Mouse (Mus musculus) frontal cortex, postnatal 14 days (tissue): Measurements from ENCODE around the gene Rbm15b.

Source experiments
- DNase-seq, 2 experiments: peaks; one replicate each; pipeline ENCODE4 v3.0.0; 2022; ENCODE audit warnings: low spot score in 2 of 2

The Rbm15b gene

DNA sequence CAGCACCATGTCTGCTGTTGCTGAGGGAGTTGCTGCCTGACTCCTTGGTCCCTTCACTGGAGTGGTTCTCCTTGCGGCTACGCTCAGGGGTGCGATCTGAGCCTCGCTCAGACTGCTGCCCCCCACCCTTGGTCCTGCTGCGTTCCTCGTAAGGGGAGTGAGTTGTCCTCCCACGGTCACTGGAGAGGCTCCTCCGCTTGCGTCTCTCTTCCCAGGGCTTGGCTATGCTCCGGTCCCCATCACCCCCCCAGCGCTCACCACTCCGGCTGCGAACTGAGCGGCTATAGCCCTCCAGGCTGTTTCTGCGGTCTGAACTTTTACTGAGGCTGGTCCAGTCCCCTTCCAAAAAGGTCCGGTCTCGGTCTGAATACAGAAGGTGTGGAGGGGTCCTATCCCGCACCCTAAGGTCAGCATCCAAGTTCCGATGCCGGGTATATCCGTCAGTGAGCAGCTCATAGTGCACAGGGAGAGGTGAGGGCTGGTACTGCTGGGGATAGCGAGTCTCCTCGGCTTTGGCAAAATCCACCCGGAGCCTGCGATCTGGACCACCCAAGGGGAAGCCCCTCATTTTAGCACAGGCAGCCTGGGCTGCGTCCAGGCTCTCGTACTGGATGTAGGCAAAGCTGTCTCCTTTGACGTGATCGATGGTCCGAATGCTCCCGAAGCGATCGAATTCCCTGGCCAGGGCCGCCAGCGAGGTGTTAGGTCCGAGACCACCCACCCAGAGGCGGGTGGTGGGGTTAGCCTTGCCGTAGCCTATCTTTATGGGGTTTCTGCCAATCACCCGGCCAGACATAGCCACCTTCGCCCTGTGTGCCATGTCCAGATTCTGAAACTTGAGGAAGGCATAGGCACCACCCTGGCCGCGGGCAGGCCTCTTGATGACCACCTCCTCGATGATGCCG lies 2.0 kb downstream of the Rbm15b start:
- DNase-seq = no peak

DNA sequence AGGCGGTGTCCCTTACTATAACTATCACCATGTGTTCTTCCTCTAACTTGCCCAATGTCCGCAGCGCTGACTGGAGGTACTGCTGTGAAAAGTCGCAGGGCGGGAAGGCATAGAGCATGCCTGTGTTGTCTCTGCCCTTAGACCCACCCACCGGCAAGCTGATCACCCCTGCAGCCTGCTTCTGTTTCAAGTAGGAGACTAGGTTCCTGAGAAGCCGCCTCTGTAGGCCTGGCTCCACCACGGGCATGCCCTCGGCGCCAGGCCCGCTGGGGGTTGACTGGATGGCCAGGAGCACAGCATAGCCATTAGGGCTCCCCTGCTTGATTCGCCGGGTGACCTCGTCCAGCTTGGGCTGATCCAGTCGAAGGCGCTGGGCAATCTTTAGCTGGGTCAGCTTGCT lies 2.9 kb downstream of the Rbm15b start:
- no peak for DNase-seq

DNA sequence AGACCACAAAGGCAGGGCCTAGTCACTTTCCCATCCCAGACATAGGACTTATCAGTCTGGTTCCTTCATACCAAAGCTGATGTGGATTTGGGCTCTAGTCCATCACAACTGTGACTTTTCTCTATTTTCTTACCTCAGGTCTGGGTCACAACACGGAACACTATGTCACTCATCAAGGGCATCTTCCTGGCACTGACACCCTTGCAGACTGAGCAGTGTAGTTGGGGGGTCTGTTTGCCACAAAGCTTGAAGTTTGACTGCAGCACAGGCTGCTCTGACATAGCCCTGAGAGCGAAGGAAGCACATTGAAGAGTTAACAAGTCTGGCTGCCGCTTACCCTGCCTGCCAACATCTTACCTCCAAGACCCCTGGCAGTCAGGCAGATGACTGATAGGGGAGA lies 4.1 kb downstream of the Rbm15b start:
- DNase-seq = no peak

DNA sequence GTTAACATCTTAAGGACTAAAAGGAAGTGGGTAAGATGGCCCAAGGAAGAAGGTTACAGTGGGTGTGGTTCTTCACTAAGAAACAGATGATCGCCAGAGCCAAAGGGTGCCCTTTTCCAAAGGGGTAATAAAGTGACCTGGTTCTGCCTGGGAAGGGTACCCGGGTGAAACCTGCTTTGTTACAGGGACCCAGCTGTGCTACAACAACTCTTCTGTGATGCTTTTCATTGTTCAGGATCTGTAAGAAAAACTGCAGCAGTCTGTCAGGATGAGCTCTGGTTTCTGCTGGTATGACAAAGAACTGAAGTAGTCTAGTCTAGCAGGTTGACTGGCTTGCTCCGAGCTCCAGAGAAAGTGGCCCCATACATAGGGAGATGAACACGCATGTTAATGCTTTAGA lies 5.1 kb downstream of the Rbm15b start:
- DNase-seq = no peak

DNA sequence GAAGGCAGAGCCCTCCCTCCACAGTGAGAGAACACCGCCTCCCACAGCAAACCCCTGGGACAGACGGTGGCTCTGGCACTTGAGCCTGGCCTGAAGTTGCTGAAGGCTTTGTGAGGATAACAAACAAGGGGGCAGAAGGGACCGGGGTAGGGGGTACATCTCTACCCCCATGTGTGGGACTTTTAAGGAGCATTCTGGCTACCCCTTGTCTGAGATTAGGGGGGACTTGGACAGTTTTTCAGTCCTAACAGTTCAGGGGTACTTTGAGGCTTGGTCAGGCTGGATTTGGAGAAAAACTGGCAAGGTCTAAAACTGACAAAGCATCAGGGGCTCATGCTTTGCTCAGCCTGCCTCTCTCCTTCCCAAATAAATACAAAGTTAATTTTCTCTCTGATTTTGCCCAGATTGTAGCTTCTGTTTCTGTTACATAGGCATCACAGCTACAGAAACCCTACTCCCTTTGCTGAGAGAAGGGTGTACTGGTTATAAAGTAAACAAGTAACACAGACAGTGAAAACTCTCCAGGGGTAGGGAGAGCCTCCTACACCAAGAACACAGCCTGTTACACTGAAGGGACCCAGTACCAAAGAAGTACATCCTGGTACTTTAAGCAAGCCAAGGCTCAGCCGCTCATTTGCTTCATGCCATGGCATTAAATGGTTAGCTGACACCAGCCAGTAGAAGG lies 6.0 kb downstream of the Rbm15b start:
- no peak for DNase-seq

DNA sequence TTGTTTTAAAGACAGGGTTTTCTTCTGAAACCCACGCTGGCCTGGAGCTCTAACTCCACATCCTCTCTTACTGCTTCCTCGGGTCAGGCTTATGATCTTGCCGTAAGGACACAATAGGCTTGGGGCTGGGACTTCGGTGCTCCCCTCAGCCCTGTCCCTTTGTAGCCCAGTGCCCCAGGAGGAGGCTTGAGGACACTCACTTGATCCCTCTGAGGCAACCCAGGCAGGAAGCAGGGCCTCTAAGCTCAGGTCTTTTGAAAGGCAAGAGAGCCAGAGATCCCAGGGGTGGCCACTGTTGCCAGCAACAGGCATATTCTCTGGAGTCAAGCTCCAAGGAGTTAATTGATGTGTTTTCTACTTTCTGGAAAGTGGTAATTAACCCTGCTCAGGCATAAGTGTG lies 7.8 kb downstream of the Rbm15b start:
- no peak for DNase-seq

DNA sequence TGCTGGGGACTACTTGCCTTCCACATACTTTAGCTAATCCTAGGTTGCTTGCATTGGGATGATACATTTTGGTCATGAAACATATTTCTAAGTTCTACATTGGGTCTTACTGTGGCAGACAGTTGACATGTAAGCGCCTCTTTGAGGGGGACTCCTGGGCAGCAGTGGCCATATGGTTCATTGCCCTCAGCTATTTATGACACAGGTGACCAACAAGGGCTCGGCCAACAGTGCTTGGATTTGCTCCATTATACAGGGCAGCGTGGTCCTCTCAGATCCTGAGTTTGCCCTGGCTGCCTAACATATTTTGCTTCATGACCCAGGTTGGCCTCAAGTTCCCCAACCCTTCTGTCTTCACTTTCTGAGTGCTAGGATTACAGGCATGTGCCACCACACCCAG lies 10.6 kb downstream of the Rbm15b start:
- DNase-seq = no peak

DNA sequence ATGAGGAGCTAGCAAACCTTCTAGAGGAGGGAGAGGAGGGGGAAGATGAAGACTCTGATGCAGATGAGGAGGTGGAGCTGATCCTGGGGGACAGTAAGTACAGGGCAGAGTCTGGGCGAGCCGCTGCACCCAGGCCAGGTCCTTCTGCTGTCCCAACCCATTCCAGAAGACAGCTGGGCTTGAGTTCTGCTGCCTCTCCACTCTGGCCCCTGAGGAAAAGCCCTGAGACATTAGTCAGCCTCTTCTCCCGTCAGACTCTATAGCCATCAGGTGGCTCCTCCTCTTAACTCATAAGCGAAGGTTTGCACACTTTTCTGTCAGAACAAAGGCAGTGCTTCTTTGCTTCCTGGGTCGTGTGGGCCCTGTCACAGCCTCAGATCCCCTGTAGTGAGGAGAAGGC lies 13.0 kb downstream of the Rbm15b start:
- DNase-seq = no peak

DNA sequence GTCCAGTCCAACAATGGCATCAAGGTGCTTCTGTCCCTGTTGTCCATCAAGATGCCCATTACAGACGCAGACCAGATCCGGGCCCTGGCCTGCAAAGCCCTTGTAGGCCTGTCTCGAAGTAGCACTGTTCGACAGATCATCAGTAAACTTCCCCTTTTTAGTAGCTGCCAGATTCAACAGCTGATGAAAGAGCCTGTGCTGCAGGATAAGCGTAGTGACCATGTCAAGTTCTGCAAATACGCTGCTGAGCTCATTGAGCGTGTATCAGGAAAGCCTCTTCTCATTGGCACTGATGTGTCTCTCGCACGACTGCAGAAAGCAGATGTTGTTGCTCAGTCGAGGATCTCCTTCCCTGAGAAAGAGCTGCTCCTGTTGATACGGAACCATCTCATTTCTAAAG lies 29.2 kb downstream of the Rbm15b start:
- DNase-seq = no peak

DNA sequence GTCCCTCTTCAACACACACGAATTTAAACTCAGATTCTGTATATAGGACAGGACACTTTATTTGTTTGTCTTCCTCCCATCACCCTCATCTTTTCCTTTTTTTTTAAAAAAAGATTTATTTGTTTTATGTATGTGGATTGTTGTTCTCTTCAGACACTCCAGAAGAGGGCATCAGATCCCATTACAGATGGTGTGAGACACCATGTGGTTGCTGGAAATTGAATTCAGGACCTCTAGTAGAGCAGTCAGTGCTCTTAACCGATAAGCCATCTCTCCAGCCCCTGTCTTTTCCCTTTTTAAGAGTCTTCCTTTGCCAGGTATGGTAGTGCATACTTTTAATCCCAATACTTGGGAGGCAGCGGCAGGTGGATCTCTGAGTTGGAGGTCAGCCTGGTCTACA lies 30.6 kb downstream of the Rbm15b start:
- no peak for DNase-seq

DNA sequence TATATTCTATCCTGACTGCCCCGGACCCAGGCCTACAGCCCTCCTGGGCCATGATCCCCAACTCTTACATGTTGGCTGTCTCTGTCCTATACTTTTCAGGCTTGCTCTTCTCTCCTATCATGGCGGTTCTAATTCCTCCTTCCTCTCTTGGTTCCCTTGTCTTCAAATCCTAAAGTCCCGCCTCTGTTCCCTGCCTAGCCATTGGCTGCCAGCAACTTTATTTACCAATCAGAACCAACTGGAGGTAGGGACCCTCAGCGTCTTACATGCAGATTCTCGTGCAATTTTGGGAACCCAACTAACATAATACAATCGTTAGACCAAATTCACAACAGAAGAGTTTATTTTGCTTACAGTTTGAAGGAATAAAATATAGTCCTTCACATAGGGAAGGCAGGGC lies 44.4 kb downstream of the Rbm15b start:
- no peak for DNase-seq

DNA sequence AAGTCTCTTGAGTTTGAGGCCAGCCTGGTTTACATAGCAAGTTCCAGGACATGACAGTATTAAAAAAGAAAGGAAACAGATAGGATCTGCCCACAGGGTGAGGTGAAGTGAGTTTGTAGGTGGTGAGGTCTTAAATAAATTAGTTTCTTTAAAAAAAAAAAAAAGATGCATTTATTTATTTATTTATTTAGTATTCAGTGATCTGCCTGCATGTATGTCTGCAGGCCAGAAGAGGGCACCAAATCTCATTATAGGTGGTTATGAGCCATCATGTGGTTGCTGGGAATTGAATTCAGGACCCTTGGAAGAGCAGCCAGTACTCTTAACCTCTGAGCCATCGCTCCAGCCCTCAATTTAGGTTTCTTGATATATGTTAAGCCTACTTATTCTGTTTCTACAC lies 46.7 kb downstream of the Rbm15b start:
- no peak for DNase-seq
